Mouse (Mus musculus) ES-E14 (cell line): Measurements from ENCODE around the gene Dcaf12. TPM values are rescaled to one million over a fixed set of nuclear protein-coding genes. Genes with fewer than 3 reads are reported as not detected.

Experiments
- DNase-seq: peaks from one replicate; pipeline ENCODE4 v3.0.0-alpha.2; 2013; ENCODE audit warnings: low read depth, low spot score
- H3K27ac ChIP-seq: 2 replicates; pipeline ENCODE4 v1.5.1; 2012; ENCODE audit warnings: low read depth, mild to moderate bottlenecking, low read length, moderate library complexity, mixed read lengths; ENCODE audit not compliant: poor library complexity, insufficient read depth, severe bottlenecking
- H3K36me3 ChIP-seq: 2 replicates; pipeline ENCODE4 v1.6.1; 2012; ENCODE audit warnings: mild to moderate bottlenecking, low read length, moderate library complexity, mixed read lengths; ENCODE audit not compliant: control insufficient read depth, poor library complexity, insufficient read depth, severe bottlenecking
- H3K4me1 ChIP-seq, 2 experiments: fragments of 150-350 bp in 1 of 2; sonication (generic) in 1 of 2; 2 replicates each; pipeline ENCODE4 v1.6.1; 2012; ENCODE audit warnings: low read length in 2 of 2, mild to moderate bottlenecking in 1 of 2, mixed read lengths in 1 of 2; ENCODE audit not compliant: control insufficient read depth in 2 of 2, insufficient read depth in 2 of 2, poor library complexity in 1 of 2
- H3K4me3 ChIP-seq, 2 experiments: fragments of 150-350 bp in 1 of 2; sonication (generic) in 1 of 2; 2 replicates each; pipeline ENCODE4 v1.5.1; 2012; ENCODE audit warnings: low read length in 2 of 2, low read depth in 1 of 2, mild to moderate bottlenecking in 1 of 2, mixed read lengths in 1 of 2; ENCODE audit not compliant: insufficient read depth in 1 of 2, poor library complexity in 1 of 2, severe bottlenecking in 1 of 2
- H3K9ac ChIP-seq: 2 replicates; pipeline ENCODE4 v1.6.1; 2012; ENCODE audit warnings: low read depth, mild to moderate bottlenecking, low read length, mixed read lengths; ENCODE audit not compliant: poor library complexity, insufficient read depth, severe bottlenecking
- H3K9me3 ChIP-seq: fragments of 150-350 bp; sonication (generic); 2 replicates; pipeline ENCODE4 v1.6.1; 2012; ENCODE audit warnings: low read depth, mild to moderate bottlenecking, low read length; ENCODE audit not compliant: control insufficient read depth, insufficient read depth
- CHD2 ChIP-seq: IDR thresholded peaks from 2 replicates; pipeline ENCODE4 v1.6.1; 2014; ENCODE audit warnings: mild to moderate bottlenecking, low read depth, low read length, inconsistent platforms
- HCFC1 ChIP-seq: IDR thresholded peaks from 2 replicates; pipeline ENCODE4 v1.6.1; 2012; ENCODE audit warnings: low read length, inconsistent platforms, borderline replicate concordance; ENCODE audit not compliant: insufficient read depth
- MAFK ChIP-seq: IDR thresholded peaks from 2 replicates; pipeline ENCODE4 v1.6.1; 2014; ENCODE audit warnings: mild to moderate bottlenecking, low read depth, low read length, inconsistent platforms; ENCODE audit not compliant: insufficient read depth
- ZC3H11A ChIP-seq: IDR thresholded peaks from 2 replicates; pipeline ENCODE4 v1.6.1; 2012; ENCODE audit warnings: low read depth, mild to moderate bottlenecking, inconsistent platforms, low read length, borderline replicate concordance
- ZNF384 ChIP-seq: IDR thresholded peaks from 2 replicates; pipeline ENCODE4 v1.6.1; 2012; ENCODE audit warnings: low read depth, low read length, inconsistent platforms
- in situ Hi-C, 2 experiments: fragments of 600-800 bp; cut with MboI; formaldehyde crosslinking; loops; one replicate each; pipeline ENCODE4 v1.15.1; 2025; ENCODE audit warnings: low sequenced_read_pairs in 2 of 2, inconsistent platforms in 1 of 2; ENCODE audit not compliant: unreplicated experiment in 2 of 2
- total RNA-seq: library from RNA; depleted of rRNA; stranded (reverse); fragments of 300-350 nt; gene quantifications from 2 replicates; pipeline ENCODE4 v1.2.3, GENCODE M21; 2012

Dcaf12 gene
- total RNA-seq, 1 experiment: 27.7 TPM

- no peak for TF ChIP-seq HCFC1
- no peak for TF ChIP-seq CHD2
- TF ChIP-seq MAFK: no peak
- TF ChIP-seq ZC3H11A: no peak
- TF ChIP-seq ZNF384: no peak
- no peak overlapping the region for H3K4me3 ChIP-seq
- DNase-seq: no peak
- in situ Hi-C loops: no loop called here
- H3K4me1 ChIP-seq: peaks cover 9 to 11% of the 10 kb centered on the region in 2 experiments; a peak in 3 of 4 replicates
- H3K27ac ChIP-seq: no peak overlapping the region
- no peaks in the 10 kb centered on the region for H3K9me3 ChIP-seq
- H3K36me3 ChIP-seq: no peaks in the 10 kb centered on the region
- no peak overlapping the region for H3K9ac ChIP-seq
These were observed 17.2 kb upstream of the Dcaf12 start for GRCm38 (mm10) chr4:41331698-41332421.

- DNase-seq: no peak
- Histone ChIP-seq H3K9me3 (no peaks in the 10 kb centered on the region), H3K36me3 (no peaks in the 10 kb centered on the region), H3K4me3 (no peak overlapping the region), H3K27ac (no peak overlapping the region; the same call in 1 of the 2 replicates), H3K9ac (no peak overlapping the region), H3K4me1 (peaks cover 11 to 13% of the 10 kb centered on the region in 2 experiments; a peak in 3 of 4 replicates)
- in situ Hi-C loops: no loop called here
- TF ChIP-seq CHD2 (no peak), ZNF384 (no peak), HCFC1 (no peak), ZC3H11A (no peak), MAFK (no peak)
These were observed 16.4 kb upstream of the Dcaf12 start for GRCm38 (mm10) chr4:41331085-41331484.

- DNase-seq: no peak
- Histone ChIP-seq H3K9ac (no peak overlapping the region), H3K36me3 (no peaks in the 10 kb centered on the region), H3K4me3 (no peak overlapping the region), H3K9me3 (no peaks in the 10 kb centered on the region), H3K4me1 (peaks cover 11 to 13% of the 10 kb centered on the region in 2 experiments; a peak in 3 of 4 replicates), H3K27ac (peak overlapping the region; percentile 56; the same call in 1 of the 2 replicates)
- in situ Hi-C loops: no loop called here
- no peak for TF ChIP-seq MAFK
- TF ChIP-seq HCFC1: no peak
- no peak for TF ChIP-seq ZNF384
- TF ChIP-seq CHD2: no peak
- no peak for TF ChIP-seq ZC3H11A
These were observed 14.8 kb upstream of the Dcaf12 start for GRCm38 (mm10) chr4:41329481-41329880.

- no peak overlapping the region for H3K4me3 ChIP-seq
- H3K9ac ChIP-seq: no peak overlapping the region
- no peak overlapping the region for H3K27ac ChIP-seq
- no peaks in the 10 kb centered on the region for H3K9me3 ChIP-seq
- no peak for TF ChIP-seq ZNF384
- no peak for TF ChIP-seq HCFC1
- no peak for TF ChIP-seq ZC3H11A
- no peak for TF ChIP-seq CHD2
- no peak for TF ChIP-seq MAFK
- in situ Hi-C loops: no loop called here
- H3K36me3 ChIP-seq: no peaks in the 10 kb centered on the region
- peaks cover 11 to 13% of the 10 kb centered on the region in 2 experiments; a peak in 3 of 4 replicates for H3K4me1 ChIP-seq
- no peak for DNase-seq
These were observed 12.2 kb upstream of the Dcaf12 start for GRCm38 (mm10) chr4:41326876-41327275.
